Mouse (Mus musculus) midbrain, embryonic 11.5 days (tissue): ENCODE measurements around the gene Ypel3. TPM values are rescaled to one million over a fixed set of nuclear protein-coding genes. Genes with fewer than 3 reads are reported as not detected.
A peak's percentile ranks its signal among the peaks of the same experiment; 100 is the strongest.

Experiments
- ATAC-seq: fragments of 200-750 bp; cut with Nextera tagmentation; 2 replicates; pipeline ENCODE4 v1.8.0; 2017; ENCODE audit warnings: moderate TSS enrichment, moderate library complexity; ENCODE audit not compliant: low FRiP score
- DNase-seq: peaks from one replicate; pipeline ENCODE4 v3.0.0; 2015; ENCODE audit warnings: low spot score; ENCODE audit errors: missing footprints
- H3K27ac ChIP-seq: fragments of 300-500 bp; sonication (generic); 2 replicates; pipeline ENCODE4 v1.5.1; 2014; ENCODE audit warnings: low read depth, low read length
- H3K27me3 ChIP-seq: fragments of 300-500 bp; sonication (generic); 2 replicates; pipeline ENCODE4 v1.6.1; 2014; ENCODE audit warnings: mild to moderate bottlenecking, low read length, moderate library complexity, mixed read lengths; ENCODE audit not compliant: control insufficient read depth, insufficient read depth
- H3K36me3 ChIP-seq: fragments of 300-500 bp; sonication (generic); 2 replicates; pipeline ENCODE4 v1.6.1; 2014; ENCODE audit warnings: mild to moderate bottlenecking, low read length, moderate library complexity, mixed read lengths; ENCODE audit not compliant: control insufficient read depth, insufficient read depth
- H3K4me1 ChIP-seq: fragments of 300-500 bp; sonication (generic); 2 replicates; pipeline ENCODE4 v1.6.1; 2014; ENCODE audit warnings: low read length; ENCODE audit not compliant: control insufficient read depth, insufficient read depth
- H3K4me2 ChIP-seq: fragments of 300-500 bp; sonication (generic); 2 replicates; pipeline ENCODE4 v1.6.1; 2014; ENCODE audit warnings: mild to moderate bottlenecking, moderate library complexity
- H3K4me3 ChIP-seq: fragments of 300-500 bp; sonication (generic); 2 replicates; pipeline ENCODE4 v1.5.1; 2014; ENCODE audit warnings: low read depth, low read length
- H3K9ac ChIP-seq: fragments of 300-500 bp; sonication (generic); 2 replicates; pipeline ENCODE4 v1.6.1; 2014; ENCODE audit warnings: low read length
- H3K9me3 ChIP-seq: fragments of 300-500 bp; sonication (generic); 2 replicates; pipeline ENCODE4 v1.6.1; 2016; ENCODE audit warnings: low read length; ENCODE audit not compliant: control insufficient read depth
- WGBS: fragments of 180-500 bp; shearing (Covaris S2); extraction: QIAGEN DNeasy Blood & Tissue Kit; methylation state at CpG from one replicate; pipeline ENCODE4 v1.1.7; 2014; 5-methylcytosine and 5-hydroxymethylcytosine counted together
- polyA plus RNA-seq: library from polyadenylated mRNA; unstranded; fragments of >200 nt; fragmentation: Nextera tagmentation; extraction: Ambion mirVana; gene quantifications from 2 replicates; pipeline ENCODE4 v1.2.1, GENCODE M21; 2014

Gene Ypel3
- polyA plus RNA-seq, 1 experiment from 2014 or later, result 91.5 TPM

GRCm38 (mm10) chr7:126746798-126747197, 30.0 kb upstream of the Ypel3 start:
- Histone ChIP-seq H3K9me3 (no peaks in the 10 kb centered on the region), H3K36me3 (no peaks in the 10 kb centered on the region), H3K27me3 (no peaks in the 10 kb centered on the region), H3K4me3 (no peak overlapping the region), H3K9ac (no peak overlapping the region), H3K4me1 (no peaks in the 10 kb centered on the region), H3K4me2 (no peak overlapping the region), H3K27ac (no peak overlapping the region)
- no peak for DNase-seq
- 43% methylated on average over 6 of the region's 6 CpGs for WGBS
- no peak for ATAC-seq

- no peak overlapping the region for H3K4me2 ChIP-seq
- H3K27ac ChIP-seq, result no peak overlapping the region
- H3K27me3 ChIP-seq, result no peaks in the 10 kb centered on the region
- no peaks in the 10 kb centered on the region for H3K4me1 ChIP-seq
- no peak for DNase-seq
- no peaks in the 10 kb centered on the region for H3K36me3 ChIP-seq
- 73% methylated on average over 7 of the region's 7 CpGs for WGBS
- no peak overlapping the region for H3K9ac ChIP-seq
- no peak for ATAC-seq
- H3K4me3 ChIP-seq, result no peak overlapping the region
- H3K9me3 ChIP-seq, result no peaks in the 10 kb centered on the region
Observed at GRCm38 (mm10) chr7:126748824-126749223, 27.9 kb upstream of the Ypel3 start.

- Histone ChIP-seq H3K4me3 (no peak overlapping the region), H3K9ac (no peak overlapping the region), H3K4me2 (no peak overlapping the region), H3K9me3 (no peaks in the 10 kb centered on the region), H3K27me3 (no peaks in the 10 kb centered on the region), H3K36me3 (no peaks in the 10 kb centered on the region), H3K4me1 (no peaks in the 10 kb centered on the region), H3K27ac (no peak overlapping the region)
- 97% methylated on average over 17 of the region's 17 CpGs for WGBS
- DNase-seq (no peak), ATAC-seq (no peak)
Observed at GRCm38 (mm10) chr7:126749582-126750343, 27.0 kb upstream of the Ypel3 start.

GRCm38 (mm10) chr7:126754866-126755265, 21.9 kb upstream of the Ypel3 start:
- Histone ChIP-seq H3K4me2 (no peak overlapping the region), H3K9ac (peak overlapping the region; percentile 41)
- 1% methylated on average over 9 of the region's 9 CpGs for WGBS

GRCm38 (mm10) chr7:126758539-126758938, 18.2 kb upstream of the Ypel3 start:
- Histone ChIP-seq H3K27ac (no peak overlapping the region), H3K9ac (no peak overlapping the region), H3K27me3 (no peaks in the 10 kb centered on the region), H3K4me3 (no peak overlapping the region), H3K9me3 (no peaks in the 10 kb centered on the region), H3K36me3 (no peaks in the 10 kb centered on the region), H3K4me2 (no peak overlapping the region), H3K4me1 (peaks cover 12% of the 10 kb centered on the region)
- DNase-seq, result no peak
- ATAC-seq, result no peak
- WGBS, result 67% methylated on average over 7 of the region's 7 CpGs

More at GRCm38 (mm10) chr7:126754866-126755265, 21.9 kb upstream of the Ypel3 start:
- Histone ChIP-seq H3K4me3 (no peak overlapping the region), H3K36me3 (no peaks in the 10 kb centered on the region), H3K4me1 (peaks cover 5% of the 10 kb centered on the region), H3K27ac (no peak overlapping the region), H3K27me3 (no peaks in the 10 kb centered on the region), H3K9me3 (no peaks in the 10 kb centered on the region)
- peak; percentile 54 for ATAC-seq
- DNase-seq, result peak; percentile 99

GRCm38 (mm10) chr7:126759050-126759671, 17.6 kb upstream of the Ypel3 start, which contains the start of gene Mapk3:
TSS of gene Mapk3 (plus strand) at chr7:126759601.
- peak within 1 kb of the TSS; percentile 75 for H3K4me3 ChIP-seq
- 0% methylated on average over 20 of the region's 38 CpGs for WGBS
- H3K4me2 ChIP-seq, result peak within 1 kb of the TSS; percentile 96
- peak within 1 kb of the TSS; percentile 65 for H3K27ac ChIP-seq
- peaks cover 12% of the 10 kb centered on the region for H3K4me1 ChIP-seq
- H3K9me3 ChIP-seq, result no peaks in the 10 kb centered on the region
- H3K9ac ChIP-seq, result peak within 1 kb of the TSS; percentile 89
- peak; percentile 99 for DNase-seq
- no peaks in the 10 kb centered on the region for H3K27me3 ChIP-seq
- H3K36me3 ChIP-seq, result peaks cover under 1% of the 10 kb centered on the region; the same call in 1 of the 2 replicates
- ATAC-seq, result peak; percentile 80

- ATAC-seq (peak; percentile 74), DNase-seq (peak; percentile 88)
- H3K4me2 ChIP-seq, result peak overlapping the region; percentile 96
- H3K9ac ChIP-seq, result peak overlapping the region; percentile 89
- peaks cover 7% of the 10 kb centered on the region for H3K36me3 ChIP-seq
- no peaks in the 10 kb centered on the region for H3K27me3 ChIP-seq
- under 1% methylated on average over 23 of the region's 24 CpGs for WGBS
- H3K9me3 ChIP-seq, result no peaks in the 10 kb centered on the region
- peaks cover 12% of the 10 kb centered on the region for H3K4me1 ChIP-seq
- H3K4me3 ChIP-seq, result peak overlapping the region; percentile 75
- peak overlapping the region; percentile 65 for H3K27ac ChIP-seq
Observed at GRCm38 (mm10) chr7:126759672-126760390, 16.9 kb upstream of the Ypel3 start.

- Histone ChIP-seq H3K4me1 (peaks cover 9% of the 10 kb centered on the region), H3K36me3 (peaks cover 10% of the 10 kb centered on the region), H3K4me3 (peak overlapping the region; percentile 75), H3K9me3 (no peaks in the 10 kb centered on the region), H3K27me3 (no peaks in the 10 kb centered on the region), H3K9ac (peak overlapping the region; percentile 89), H3K4me2 (peak overlapping the region; percentile 96), H3K27ac (peak overlapping the region; percentile 65)
- DNase-seq, result no peak
- peak; percentile 28; the same call in 1 of the 2 replicates for ATAC-seq
- 20% methylated on average over 3 of the region's 3 CpGs for WGBS
Observed at GRCm38 (mm10) chr7:126760391-126760802, 16.4 kb upstream of the Ypel3 start.
